Mouse (Mus musculus) thymus, postnatal 25 days (tissue): ENCODE measurements around the gene 3110040N11Rik.
"Not testable (repeated sequence)": the region's sequence is repeated elsewhere in the genome, so short reads cannot be mapped to it uniquely, and the experiment has no call there.

Source experiments
- DNase-seq: peaks from one replicate; pipeline ENCODE4 v3.0.0; 2022

Gene 3110040N11Rik

DNA sequence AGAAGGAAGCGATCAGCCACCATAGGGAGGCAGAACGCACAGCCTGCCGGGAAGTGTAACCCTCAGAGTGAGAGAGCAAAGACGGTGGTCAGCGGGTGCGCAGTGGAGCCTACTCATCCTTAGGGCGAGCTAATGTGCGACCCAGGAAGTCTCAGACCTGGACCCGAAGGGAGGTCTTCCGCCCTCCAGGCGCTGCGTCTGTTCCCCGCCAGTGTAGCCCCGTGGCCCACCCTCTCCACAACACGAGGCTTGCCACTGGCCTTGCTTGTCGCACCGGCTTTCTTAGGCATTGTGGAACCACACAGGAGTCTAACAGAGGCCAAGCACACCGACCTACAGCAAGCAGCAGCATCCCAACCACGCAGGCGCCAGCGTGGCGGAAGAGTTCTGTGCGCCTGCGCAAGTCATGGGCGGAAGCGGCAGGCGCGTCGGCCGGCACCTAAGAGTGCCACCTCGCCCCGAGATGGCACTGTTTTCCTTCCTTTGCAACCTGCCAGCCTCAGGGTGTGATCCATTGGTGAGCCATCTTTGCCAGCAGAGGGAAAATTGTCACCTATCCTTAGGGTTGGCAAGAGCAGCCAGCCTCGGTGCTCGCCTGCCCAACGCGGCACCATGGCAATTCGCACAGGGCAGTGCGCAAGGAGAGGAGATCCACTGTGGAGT lies at the start of gene 3110040N11Rik:
Gene 3110040N11Rik (minus strand): TSS at position 384 of the 663 bp plus-strand sequence.
- DNase-seq, result peak; percentile 86

DNA sequence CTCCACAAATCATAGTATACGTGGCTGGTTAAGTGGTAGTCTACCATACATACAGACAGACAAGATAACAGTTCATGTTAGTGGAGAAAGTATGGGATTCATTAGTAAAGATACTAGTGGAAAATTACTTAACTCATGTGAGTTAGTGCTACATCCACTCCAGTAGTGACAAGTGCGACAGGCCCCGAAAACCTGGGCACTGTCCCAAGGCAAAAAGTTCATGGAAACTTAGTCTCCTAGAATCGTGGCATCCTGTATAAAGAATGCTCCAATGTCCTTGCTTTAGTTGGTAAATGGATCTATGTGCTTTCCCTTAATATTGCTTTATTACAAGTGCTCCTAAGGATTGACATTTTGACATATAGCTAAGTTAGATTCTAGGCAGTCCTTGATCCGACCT lies 48.5 kb upstream of the 3110040N11Rik start:
- DNase-seq, result not testable (repeated sequence)

DNA sequence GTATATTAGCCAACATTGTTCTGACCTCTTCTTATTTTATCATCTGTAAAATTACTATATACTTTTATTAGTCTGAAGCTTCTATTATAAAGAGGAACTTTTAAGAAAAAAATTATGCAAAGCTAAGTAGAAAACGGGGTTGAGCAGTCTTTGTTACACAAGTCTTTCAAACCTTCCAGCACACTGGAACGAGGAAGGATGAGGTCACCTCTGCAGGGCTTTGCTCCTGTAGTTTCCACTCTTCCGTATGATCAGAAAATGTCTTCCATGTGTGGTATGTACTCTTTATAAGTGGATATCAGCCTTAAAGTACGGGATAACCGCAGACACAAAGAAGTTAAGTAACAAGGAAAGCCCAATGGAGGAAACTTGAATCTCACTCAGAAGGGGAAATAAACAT lies 46.2 kb upstream of the 3110040N11Rik start:
- DNase-seq, result no peak

DNA sequence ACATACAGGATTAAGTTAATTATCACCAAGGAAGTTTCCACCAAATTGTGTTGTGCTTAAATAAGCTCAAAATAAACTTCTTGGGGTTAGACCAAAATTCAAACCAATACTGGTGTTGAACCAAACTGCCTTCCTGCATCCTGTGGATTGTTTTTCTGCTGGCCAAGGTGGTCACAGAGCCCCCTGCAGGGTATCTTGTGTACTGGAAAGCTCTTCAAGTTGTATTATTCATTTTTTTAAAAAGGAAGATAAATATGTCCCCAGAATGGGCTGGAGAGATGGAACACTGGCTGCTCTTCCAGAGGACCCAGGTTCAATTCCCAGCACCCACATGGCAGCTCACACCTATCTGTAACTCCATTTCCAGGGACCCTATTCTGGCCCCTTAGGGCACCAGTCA lies 45.6 kb upstream of the 3110040N11Rik start:
- peak; percentile 21 for DNase-seq

DNA sequence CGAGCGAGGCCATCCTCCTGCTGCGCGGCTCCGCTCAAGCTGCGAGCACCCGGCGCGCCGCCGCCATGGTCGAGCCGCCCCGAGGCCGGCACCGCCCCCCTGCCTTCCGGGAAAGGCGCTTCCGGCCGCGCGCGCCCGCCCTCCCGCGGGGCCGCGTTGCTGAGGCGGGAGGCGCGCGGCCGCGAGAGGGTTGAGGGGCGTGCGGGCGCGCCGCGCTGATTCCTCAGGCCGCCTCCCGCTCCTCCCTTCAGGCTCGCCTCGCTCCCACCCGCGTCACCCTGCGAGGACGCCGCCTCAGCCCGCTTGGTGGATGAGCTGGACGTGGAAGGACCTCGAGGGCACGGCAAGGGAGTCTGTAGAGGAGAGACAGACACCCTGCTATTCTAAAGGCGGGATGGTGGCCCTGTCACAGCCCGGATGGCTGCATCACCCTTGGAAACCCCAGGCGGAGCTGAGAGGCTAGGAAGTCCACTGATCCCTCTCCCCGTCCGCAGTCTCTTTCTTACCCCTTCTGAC lies 40.2 kb upstream of the 3110040N11Rik start, which contains the start of gene Btbd1:
Gene Btbd1 (minus strand): TSS at position 53 of the 516 bp plus-strand sequence.
- DNase-seq, result peak; percentile 88

DNA sequence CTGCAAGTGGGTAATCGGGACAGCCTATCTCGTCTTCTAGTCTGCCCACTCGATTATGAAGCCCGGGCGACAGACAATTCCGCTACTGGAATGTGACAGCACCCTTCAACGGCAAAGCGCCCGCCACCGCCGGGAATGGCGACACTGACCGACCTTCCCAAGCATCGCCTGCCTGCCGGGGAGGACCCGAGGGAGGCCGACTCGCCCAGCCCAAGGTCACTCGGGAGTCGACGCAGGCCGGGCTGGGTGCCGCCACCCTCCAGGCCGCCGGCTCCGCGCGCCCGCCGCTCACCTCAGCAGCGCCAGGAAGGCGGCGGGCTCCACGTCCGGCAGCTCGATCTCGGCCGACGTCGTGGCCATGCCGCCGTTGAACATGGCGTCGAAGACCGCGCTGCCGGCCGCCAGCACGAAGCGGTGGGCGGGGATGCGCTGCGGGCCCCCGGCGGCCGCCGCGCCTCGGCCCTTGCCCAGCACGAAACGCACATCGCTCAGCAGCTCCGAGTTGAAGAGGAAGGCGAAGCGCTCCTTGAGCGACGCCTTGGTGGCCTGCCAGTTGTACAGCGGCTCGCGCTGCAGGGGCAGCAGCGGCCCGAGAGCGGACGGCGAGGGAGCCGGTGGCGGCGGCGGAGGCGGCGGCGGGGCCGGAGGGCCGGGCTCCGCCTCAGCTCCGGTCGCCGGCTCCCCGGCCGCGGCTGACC lies 39.6 kb upstream of the 3110040N11Rik start:
- no peak for DNase-seq

DNA sequence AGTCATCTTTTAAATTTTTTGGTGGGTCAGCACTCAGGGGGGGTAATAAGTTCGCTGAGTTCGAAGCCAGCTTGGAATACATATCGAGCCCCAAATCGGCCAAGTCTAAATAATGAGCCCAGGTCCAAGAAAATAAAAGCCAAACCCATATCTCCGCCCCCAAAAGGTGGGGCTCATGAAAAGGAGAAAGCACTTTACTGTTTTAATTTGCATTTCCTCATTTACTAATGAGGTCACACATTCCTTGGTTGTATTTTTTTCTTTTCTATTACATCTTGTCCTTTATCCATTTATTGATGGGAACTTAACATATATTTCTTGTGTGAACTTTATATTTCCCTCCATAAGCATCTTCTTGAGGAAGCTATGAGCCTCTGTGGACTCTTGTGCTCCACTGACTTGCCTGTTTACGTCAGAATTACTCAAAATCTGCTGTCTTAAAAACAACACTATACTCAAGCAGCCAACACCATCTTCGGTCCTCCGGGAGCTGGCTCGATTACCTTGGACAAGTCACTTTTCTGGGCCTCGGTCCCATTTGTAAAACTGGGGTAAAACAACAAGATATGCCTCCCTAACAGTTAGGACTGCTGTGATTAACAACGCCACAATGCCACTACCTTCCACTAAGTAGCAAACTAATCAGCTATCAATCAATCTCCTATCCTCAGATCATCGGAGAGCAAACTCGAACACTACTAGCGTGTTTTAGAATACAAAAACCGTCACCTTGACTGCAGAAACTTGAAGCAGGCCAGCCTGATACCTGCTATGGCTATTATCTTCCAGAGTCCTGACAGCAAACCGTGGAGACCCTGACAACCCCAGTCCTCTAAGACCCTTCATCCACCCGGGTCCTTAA lies 38.8 kb upstream of the 3110040N11Rik start:
- DNase-seq, result no peak

DNA sequence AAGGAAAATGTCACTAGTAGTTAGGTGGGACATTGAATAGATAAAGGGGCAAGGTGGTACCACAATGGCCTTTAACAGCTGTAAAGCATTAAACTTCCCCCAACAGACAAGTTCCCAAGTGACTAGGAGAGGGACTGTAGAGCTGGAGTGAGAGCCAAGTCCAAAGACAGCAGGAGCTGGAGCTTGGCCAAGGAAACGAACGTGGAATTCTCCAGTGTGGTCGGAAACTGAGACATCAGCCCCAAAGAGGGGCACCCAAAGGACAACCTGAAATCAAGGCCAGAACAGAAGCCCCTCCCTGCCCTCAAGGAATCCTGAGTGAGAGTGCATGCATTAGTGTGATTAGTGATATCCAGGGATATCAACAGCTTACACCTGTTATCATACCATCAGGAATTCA lies 36.1 kb upstream of the 3110040N11Rik start:
- no peak for DNase-seq

DNA sequence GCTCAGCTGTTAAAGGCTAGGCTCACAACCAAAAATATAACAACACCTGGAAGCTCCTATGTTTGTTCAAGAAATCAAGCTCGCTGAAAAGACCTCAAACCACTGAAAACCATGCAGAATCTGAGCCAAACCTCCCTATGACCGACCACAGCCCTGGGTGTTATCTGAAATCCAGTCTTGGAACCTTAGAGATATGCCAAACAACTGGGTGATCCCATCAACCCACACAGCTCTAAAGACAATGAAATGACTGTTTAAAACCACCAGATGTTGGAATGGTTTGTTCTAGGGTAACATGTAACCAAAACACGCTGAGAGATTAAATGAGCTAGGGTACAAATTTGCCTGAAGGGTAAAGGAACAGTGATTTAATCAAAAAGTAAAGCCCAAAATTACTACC lies 35.6 kb upstream of the 3110040N11Rik start:
- no peak for DNase-seq

DNA sequence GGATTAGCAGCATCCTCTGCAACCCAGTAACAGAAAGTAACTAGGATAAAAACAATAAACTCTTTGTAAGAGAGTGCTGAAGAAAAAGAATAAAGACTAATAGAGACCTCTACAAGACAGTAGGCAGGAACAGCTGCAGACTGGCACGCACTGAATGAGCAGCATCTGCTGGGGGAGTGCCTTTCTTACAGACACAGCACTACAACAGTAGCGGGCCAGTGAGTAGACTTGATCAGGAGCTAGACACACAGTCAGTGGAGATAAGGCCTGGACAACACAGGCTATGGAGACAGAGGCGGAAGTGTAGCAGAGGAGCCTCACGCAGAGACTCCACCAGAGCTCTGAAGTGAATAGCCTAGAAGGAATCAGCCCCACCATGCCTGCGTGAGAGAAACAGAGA lies 16.8 kb upstream of the 3110040N11Rik start:
- DNase-seq, result no peak

DNA sequence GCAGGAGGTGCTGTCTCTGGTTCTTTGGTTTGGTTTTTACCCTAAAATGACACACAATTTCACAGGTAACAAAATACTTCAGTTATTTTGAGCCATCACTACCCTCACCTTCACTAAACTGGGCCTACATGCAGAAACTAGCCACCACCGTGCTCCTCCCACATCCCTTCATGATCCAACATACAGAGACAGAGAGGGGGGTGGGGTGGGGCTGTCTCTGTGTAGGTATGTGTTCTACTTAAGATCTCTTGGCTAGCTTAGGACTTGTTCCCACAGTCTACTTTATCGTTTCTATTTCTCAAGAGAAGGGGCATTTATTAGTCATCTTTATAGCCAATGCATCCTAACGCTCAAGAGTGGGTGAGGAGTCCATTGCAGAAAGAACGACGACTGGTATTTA lies 742 bp downstream of the 3110040N11Rik start:
- peak; percentile 16 for DNase-seq

DNA sequence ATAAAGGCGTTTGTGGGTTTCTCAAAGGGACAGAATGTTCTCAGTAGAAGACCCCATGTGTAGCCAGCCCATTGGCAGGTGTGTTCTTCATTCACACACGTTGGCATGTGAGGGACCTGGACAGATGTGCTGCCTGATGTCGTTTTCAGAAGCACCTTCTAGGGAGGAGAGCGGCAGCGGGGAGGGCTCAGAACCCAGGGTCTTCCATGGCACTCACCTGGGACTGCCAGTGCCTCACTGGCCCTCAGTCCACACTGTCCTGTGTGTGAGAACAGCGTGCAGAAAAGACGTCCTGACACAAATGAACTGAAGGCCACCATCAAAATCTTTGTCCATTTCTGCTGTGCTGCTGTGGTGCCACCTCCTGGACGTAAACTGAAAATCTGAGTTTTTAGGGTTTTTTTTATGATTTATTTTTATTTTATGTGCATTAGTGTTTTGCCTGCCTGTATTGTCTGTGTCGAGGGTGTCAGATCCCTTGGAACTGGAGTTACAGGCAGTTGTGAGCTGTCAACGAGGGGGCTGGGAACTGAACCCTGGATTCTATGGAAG lies 11.5 kb downstream of the 3110040N11Rik start:
- DNase-seq, result no peak

DNA sequence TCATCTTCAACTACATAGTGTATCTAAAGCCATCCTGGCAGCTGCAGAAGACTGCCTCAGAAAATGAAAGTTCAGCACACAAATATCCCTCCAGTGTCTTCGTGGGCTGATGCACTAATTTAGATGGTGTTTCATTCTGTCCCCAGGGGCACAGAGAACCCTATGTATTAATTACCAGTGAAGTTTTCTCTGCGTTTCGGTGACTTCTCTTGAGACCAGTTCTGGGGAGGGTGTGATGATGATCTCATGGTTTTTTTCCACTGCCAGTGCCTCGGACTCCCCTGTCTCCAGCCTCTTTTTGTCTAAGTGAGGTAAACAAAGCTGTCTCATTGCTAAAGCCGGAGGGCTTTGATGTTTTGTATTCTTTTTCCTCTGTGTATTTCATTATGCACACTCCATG lies 14.0 kb downstream of the 3110040N11Rik start:
- DNase-seq, result no peak

DNA sequence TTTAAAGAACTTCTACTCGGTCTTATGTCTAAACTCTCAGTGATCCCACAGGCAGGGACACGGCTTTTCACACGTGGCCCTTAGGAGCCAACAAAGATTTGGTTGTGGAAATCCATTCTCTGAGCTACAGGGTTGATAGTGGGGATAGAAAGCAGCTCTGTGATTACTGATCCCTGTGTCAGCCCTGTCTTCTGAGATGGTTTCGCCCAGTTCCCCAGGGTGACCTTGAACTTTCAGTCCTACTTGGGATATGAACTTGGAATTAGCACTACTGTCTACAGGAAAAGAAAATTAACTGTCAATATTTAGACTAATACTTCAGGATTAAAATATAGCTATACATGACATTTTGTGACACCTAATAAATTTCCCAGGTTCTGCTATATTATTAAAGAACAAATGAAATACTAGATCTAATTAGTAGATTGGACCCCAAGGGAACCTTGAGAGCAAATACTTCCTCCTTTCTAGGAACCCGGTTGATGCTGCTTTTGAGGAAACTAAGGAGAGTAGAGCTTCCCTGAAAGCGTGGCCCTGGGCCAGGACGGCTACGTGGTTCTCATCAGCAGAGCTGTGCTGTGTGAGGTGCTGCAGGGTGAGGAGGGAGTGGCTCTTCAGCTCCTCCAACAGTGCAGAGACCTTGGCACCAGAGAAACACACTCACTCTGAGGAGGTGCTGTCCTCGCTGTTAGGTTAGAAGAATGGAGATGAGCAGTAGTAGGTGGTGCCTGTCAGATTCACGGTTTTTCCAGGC lies 16.3 kb downstream of the 3110040N11Rik start:
- DNase-seq, result no peak

DNA sequence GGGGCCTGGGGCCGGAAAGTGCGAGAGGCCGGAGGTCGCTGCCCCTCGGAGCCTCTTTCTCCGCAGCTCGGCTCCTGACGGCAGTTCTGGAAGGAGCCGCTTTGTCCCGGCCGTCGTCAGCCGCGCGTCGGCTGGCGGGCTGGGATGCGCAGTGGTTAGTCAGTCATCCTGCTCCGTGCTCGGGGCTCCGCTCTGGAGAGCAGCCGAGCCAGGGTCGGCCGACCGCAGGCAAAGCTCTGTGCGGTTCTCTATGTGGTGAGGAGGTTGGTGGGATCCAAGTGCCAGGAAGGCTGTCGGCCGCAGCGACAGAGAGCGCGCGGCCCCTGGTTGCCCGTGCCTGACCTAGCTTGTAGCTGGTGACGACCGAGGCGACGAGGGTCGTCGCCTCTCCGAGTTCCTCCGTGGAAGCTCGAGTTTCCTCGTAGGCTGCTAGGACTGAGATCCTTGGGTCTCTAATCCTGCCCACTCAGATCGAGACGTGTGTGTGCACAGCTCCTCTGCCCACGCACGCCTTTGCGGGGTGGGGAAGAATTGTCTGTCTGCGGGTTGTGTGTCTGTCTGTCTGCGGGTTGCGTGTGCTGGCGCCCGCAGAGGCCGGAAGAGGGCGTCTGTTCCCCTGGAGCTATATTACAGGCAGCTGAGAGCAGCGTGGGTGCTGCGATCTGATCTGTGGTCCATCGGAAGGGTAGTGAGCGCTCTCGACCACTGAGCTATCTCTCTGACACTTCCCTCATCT lies 26.0 kb downstream of the 3110040N11Rik start:
- DNase-seq, result peak; percentile 47

DNA sequence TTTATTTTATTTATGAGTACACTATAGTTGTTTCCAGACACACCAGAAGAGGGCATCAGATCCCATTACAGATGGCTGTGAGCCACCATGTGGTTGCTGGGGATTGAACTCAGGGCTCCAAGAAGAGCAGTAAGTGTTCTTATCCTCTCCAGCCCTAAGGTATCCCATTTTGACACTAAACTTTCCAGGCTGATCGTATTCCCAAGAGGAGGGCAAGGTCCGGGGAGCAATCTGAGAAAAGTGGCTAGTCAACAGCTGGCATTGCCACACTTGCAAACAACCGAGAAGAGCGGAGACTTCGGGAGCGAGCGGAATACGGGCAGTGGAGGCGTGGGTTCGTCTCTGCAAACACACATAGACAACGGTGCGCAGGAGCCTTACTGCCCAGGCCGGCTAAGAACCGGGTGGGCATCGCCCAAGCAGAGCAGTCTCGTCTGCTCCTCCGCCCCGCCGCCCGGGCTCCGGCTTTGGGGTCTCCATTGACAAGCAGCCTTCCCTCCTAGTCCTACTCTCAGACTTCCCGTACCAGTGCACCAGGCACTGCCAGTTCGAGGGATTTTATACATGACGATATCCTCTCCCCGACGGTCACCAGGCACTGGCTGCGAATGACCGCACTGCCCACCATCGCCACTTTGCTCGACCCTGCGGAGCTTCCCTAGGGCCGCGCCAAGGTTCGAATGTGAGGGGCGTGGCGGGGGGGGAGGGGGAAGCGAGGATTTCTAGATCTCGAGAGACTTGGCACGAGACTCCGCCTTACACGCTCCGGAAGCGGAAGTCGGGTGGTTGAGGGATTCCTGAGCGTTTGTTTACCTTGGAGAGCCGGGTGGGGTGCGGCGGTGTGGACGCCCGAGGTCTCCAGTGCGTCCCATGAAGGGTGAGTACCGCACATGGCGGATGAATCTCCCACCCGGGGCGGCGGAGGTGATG lies 26.8 kb downstream of the 3110040N11Rik start, which contains the start of gene Ramac:
Gene Ramac (plus strand): TSS at position 746 of the 930 bp plus-strand sequence.
- peak; percentile 84 for DNase-seq

DNA sequence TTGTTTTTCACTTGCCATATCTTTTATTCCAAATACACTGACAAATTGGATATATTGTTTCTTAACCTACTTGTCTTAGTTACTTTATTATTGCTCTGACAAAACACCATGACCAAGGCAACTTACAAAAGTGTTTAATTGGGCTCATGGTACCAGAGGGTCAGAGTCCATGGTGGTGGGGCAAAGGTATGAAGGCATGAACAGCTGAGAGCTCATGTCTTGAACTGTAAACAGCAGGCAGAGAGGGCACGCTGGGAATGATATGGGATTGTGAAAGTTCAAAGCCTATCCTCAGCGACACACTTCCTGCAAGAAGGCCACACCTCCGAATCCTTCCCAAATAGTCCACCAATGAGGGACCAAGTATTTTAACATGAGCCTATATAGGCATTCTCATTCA lies 41.3 kb downstream of the 3110040N11Rik start:
- no peak for DNase-seq

DNA sequence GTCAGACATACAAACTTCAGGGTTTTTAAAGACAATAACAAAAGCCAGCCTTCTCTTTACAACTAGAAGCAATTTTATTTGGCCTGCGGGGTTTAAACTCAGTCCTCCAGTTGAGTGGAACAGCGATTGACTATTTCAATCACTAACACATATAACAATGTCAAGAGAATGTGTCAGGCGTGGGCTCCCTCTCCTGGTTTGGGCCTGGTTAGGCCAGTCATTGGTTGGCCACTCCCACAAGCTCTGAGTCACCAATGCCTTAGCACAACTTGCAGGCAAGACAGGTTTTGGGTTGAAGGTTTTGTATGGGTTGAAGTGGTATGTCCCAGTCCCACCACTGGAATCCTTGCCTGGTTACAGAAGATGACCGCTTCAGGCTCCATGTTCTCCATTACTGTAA lies 45.1 kb downstream of the 3110040N11Rik start:
- DNase-seq, result no peak

DNA sequence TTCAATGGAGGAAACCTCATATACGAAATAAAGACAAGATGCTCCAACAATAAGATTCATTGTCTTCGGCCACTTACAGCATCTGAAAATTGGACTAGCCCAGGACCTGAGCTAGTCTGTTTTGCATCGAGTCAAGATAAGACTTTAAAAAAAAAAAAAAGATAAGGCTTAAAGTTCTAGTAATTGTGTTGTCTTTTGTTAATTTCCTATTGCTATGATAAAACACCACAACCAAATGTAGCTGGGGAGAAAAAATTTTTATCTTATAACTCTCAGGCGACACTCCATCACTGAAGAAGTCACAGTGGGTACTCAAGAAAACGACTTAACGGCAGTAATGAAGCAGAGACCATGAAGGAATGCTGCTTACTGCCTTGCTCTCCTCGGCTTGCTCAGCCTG lies 49.3 kb downstream of the 3110040N11Rik start:
- DNase-seq, result no peak

DNA sequence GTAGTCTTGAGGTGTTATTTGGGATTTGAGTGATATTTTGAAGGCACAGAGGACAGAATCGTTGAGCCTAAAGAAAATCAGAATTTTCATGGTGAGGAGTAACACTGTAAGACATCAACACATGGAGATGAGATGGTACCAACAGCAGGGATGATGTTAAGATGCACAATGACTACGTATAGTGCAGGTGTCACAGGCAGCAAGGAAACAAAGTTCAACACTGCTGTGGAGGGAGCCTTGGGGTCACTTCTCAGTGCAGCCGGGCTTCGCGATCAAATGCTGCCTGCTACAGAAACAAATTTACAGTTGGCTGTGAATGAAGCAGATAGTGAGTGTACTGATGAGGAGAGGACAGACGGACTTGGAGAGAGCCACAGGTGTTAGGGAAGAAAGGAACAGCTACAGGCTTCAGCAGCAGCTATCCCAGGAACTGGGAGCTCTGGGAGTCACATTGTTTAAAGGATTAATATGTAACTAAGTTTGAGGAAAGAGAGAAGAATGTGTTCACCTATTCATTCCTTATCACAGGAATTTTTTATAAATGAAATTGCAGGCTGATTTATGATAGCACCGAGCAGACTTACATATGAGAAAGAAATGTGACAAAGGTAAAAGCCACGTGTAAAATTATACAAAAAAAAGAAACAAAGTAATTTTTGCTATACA lies 50.4 kb downstream of the 3110040N11Rik start:
- no peak for DNase-seq
